Mouse (Mus musculus) embryonic facial prominence, embryonic 12.5 days (tissue): ENCODE results near the gene Cs. TPM values are rescaled to one million over a fixed set of nuclear protein-coding genes. Genes with fewer than 3 reads are reported as not detected.
A peak's percentile ranks its signal among the peaks of the same experiment; 100 is the strongest.
"Not testable (repeated sequence)": the region's sequence is repeated elsewhere in the genome, so short reads cannot be mapped to it uniquely, and the experiment has no call there.

Experiments
- ATAC-seq: fragments of 200-750 bp; cut with Nextera tagmentation; 2 replicates; pipeline ENCODE4 v1.8.0; 2017; ENCODE audit not compliant: insufficient number of reproducible peaks, insufficient read depth, low FRiP score, low TSS enrichment
- H3K27ac ChIP-seq: fragments of 300-500 bp; sonication (generic); 2 replicates; pipeline ENCODE4 v1.5.1; 2016; ENCODE audit warnings: mild to moderate bottlenecking
- H3K27me3 ChIP-seq: fragments of 300-500 bp; sonication (generic); 2 replicates; pipeline ENCODE4 v1.6.1; 2016; ENCODE audit warnings: mild to moderate bottlenecking, moderate library complexity
- H3K36me3 ChIP-seq: fragments of 300-500 bp; sonication (generic); 2 replicates; pipeline ENCODE4 v1.6.1; 2016; ENCODE audit warnings: mild to moderate bottlenecking
- H3K4me1 ChIP-seq: fragments of 300-500 bp; sonication (generic); 2 replicates; pipeline ENCODE4 v1.6.1; 2016
- H3K4me2 ChIP-seq: fragments of 300-500 bp; sonication (generic); replicated peaks from 2 replicates; pipeline ENCODE4 v1.6.1; 2016; ENCODE audit warnings: mild to moderate bottlenecking, moderate library complexity
- H3K4me3 ChIP-seq: fragments of 300-500 bp; sonication (generic); 2 replicates; pipeline ENCODE4 v1.5.1; 2016; ENCODE audit warnings: mild to moderate bottlenecking
- H3K9ac ChIP-seq: fragments of 300-500 bp; sonication (generic); 2 replicates; pipeline ENCODE4 v1.6.1; 2016; ENCODE audit warnings: mild to moderate bottlenecking, moderate library complexity
- H3K9me3 ChIP-seq: fragments of 300-500 bp; sonication (generic); 2 replicates; pipeline ENCODE4 v1.6.1; 2016; ENCODE audit warnings: mild to moderate bottlenecking, moderate library complexity
- WGBS: fragments of 180-500 bp; shearing (Covaris S2); methylation state at CpG from one replicate; pipeline ENCODE4 v1.1.7; 2016; 5-methylcytosine and 5-hydroxymethylcytosine counted together
- polyA plus RNA-seq: library from polyadenylated mRNA; unstranded; fragments of >200 nt; fragmentation: Nextera tagmentation; extraction: Ambion mirVana; gene quantifications from 2 replicates; pipeline ENCODE4 v1.2.1, GENCODE M21; 2016

The Cs gene
- polyA plus RNA-seq, result 191 TPM in 2 replicates

DNA sequence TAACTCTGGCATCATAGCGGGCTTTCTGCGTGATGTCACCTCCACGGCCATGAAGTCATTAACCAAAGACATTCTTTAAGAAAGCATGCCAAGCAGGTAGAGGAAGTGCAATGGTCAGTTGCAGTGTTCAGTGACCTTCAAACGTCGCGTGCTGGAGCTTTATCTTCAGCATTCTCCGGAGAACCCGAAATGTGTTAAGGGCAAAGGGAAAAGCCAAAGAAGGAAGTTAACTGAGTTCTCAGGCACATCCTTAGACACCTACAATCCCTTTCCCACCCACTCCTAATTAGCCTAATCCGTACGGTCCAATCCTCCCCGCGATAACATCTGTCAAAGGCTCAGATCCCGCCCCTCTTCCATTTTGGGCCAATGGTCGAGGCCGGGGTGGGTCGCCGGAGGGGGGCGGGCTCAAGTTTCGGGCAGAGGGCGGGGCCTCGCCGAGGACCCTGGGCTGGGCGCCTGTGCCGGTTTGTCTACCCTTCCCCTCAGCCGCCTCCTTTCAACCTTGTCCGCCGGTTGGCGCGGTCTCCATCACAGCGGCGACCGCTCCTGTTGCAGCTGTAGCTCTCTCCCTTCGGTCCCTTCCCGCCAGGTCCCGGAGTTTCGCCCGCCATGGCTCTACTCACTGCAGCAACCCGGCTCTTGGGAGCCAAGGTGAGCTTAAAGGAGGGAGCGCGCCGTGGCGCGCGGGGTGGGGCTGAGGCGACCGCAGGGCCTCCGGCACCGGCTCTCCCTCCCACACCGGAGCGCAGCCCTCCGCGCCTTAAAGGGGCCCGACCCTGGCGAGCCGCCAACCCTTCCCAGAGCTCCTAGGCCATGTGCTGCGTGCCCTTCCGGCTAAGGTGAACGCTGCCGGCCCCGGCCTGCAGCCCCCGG, at the start of gene Cs:
TSS of gene Cs (plus strand) at position 429 of the 876 bp plus-strand sequence.
- Histone ChIP-seq H3K4me1 (peaks cover 22% of the 10 kb centered on the region), H3K36me3 (0 out of 2 replicates have a peak, but pooled peaks cover 7% of the 10 kb centered on the region), H3K4me2 (peak within 1 kb of the TSS; percentile 80), H3K4me3 (peak within 1 kb of the TSS; percentile 75), H3K27ac (peak within 1 kb of the TSS; percentile 94), H3K9ac (peak within 1 kb of the TSS; percentile 82), H3K27me3 (no peaks in the 10 kb centered on the region), H3K9me3 (no peaks in the 10 kb centered on the region)
- 1% methylated on average over 60 of the region's 61 CpGs for WGBS
- peak; percentile 97 for ATAC-seq

DNA sequence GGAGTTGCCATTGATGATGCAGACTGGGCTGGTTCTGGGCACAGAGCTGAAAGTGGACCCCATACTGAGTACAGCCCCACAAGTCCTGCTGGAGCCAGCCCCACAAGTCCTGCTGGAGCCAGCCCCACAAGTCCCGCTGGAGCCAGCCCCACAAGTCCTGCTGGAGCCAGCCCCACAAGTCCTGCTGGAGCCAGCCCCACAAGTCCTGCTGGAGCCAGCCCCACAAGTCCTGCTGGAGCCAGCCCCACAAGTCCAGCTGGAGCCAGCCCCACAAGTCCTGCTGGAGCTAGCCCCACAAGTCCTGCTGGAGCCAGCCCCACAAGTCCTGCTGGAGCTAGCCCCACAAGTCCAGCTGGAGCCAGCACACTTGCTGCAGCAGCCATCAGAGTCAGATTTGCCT, 46.9 kb upstream of the Cs start:
- not testable (repeated sequence) for H3K4me3 ChIP-seq, H3K9ac ChIP-seq, H3K27ac ChIP-seq, ATAC-seq, H3K9me3 ChIP-seq, H3K4me2 ChIP-seq, H3K4me1 ChIP-seq, H3K27me3 ChIP-seq
- 56% methylated on average over 1 of the region's 1 CpGs for WGBS
- H3K36me3 ChIP-seq, result peaks cover 46% of the 10 kb centered on the region

DNA sequence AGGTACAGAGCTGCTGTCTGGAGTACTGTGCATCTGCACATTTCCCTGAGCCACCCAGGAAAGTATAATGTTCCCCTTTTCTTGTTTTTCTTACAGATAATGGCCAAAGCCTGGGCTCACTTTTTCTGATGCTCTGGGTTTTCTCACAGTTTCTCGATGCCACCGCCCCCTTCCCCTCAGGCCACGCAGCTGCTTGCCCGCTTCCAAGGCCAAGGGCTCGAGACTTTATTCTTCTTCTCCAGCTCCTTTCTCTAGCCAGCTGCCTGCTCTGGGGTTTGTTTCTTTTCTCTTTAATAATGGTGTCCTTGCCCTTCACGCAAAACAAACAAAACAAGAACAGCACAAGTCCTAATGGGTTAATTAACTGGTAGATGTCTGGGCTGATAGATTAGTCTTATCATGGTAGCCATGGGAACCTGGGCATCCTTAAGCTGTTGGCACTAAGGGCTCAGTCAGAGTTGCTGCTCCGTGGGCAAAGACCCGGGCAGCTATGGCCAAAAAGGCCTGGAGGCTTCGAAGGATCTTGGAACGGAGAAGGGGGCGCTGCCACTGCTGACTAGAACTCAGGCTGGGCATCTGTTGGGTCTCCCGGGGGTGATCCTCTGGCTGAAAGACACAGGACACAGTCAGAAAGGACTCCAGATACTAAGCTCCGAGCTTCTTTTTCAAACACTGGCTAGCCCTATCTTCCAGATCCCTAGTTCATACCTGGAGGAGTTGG, 41.0 kb upstream of the Cs start:
- 79% methylated on average over 13 of the region's 13 CpGs for WGBS
- Histone ChIP-seq H3K27me3 (no peaks in the 10 kb centered on the region), H3K9ac (no peak overlapping the region)

DNA sequence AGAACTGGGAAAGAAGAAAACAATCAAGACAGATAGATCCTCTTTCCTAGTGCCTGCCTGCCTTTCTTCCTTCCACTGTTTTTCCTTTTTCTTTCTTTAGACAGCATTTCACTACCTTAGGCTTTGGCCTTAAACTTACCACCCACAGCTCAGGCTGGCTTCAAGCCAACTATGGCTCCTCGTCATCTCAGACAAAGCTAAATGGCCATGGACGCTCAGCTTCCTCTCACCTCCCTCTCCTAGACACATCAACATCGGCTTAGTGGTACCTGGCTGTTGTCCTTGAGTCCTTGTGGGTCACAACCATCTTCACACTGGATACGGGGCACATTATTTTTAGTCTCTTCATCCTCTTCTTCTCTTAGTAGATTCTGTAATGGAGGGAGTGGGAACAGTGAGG, 40.3 kb upstream of the Cs start:
- H3K4me3 ChIP-seq, result no peak overlapping the region
- no peak overlapping the region for H3K9ac ChIP-seq
- no peak overlapping the region for H3K27ac ChIP-seq
- WGBS, result 79% methylated on average over 4 of the region's 4 CpGs
- no peaks in the 10 kb centered on the region for H3K27me3 ChIP-seq
- ATAC-seq, result no peak
- no peaks in the 10 kb centered on the region for H3K4me1 ChIP-seq
- no peak overlapping the region for H3K4me2 ChIP-seq
- peaks cover 6% of the 10 kb centered on the region; the same call in 1 of the 2 replicates for H3K36me3 ChIP-seq
- H3K9me3 ChIP-seq, result no peaks in the 10 kb centered on the region

More for the DNA sequence above, 41.0 kb upstream of the Cs start:
- Histone ChIP-seq H3K36me3 (peaks cover 11% of the 10 kb centered on the region), H3K9me3 (no peaks in the 10 kb centered on the region), H3K4me2 (no peak overlapping the region), H3K27ac (no peak overlapping the region), H3K4me1 (no peaks in the 10 kb centered on the region), H3K4me3 (no peak overlapping the region)
- ATAC-seq, result no peak

DNA sequence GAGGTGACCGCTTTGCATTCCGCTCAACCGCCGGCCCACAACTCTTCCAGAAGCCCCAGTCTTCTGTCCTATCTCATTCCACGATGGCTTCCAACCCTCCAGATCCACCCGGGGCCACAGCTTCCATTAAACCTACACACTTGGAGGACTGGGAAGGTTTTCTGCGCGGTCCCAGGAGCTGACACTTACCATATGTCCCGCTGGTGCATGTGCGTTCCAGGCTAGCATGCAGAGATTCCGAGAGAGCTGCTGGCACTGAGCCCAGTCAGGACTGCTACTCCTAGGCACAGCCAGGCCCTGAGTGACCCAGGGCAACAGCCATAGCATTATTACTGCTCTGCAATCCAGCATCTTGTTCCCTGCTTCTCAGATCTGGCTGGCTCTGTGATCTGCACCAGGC, 39.9 kb upstream of the Cs start:
- Histone ChIP-seq H3K4me3 (no peak overlapping the region), H3K9me3 (no peaks in the 10 kb centered on the region), H3K27ac (no peak overlapping the region), H3K9ac (no peak overlapping the region), H3K4me1 (0 out of 2 replicates have a peak, but pooled peaks cover 3% of the 10 kb centered on the region), H3K36me3 (peaks cover 2% of the 10 kb centered on the region; the same call in 1 of the 2 replicates), H3K4me2 (no peak overlapping the region), H3K27me3 (no peaks in the 10 kb centered on the region)
- 78% methylated on average over 11 of the region's 11 CpGs for WGBS
- no peak for ATAC-seq

DNA sequence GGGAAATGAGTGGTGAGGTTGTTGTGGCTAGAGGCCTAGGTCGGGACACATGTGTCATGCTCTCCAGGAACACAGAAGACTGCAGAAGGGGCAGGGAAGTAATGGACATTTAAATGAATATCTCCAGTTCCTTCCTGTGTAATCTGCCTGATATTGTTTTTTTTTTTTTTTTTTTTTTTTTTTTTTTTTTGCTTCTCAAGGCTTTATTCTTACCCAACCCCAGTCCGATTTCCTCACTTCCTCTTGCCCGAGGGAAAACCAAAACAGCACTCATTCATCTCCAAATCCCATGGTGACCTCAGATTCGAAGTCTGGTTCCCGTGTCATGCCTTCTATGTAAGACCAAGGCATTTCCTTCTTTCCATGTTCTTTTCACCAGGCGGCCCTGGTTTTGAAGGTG, 39.3 kb upstream of the Cs start:
- ATAC-seq, result no peak
- H3K4me3 ChIP-seq, result no peak overlapping the region
- H3K27me3 ChIP-seq, result no peaks in the 10 kb centered on the region
- H3K9me3 ChIP-seq, result no peaks in the 10 kb centered on the region
- H3K27ac ChIP-seq, result no peak overlapping the region
- no peak overlapping the region for H3K9ac ChIP-seq
- no peaks in the 10 kb centered on the region for H3K36me3 ChIP-seq
- 65% methylated on average over 6 of the region's 6 CpGs for WGBS
- 0 out of 2 replicates have a peak, but pooled peaks cover 3% of the 10 kb centered on the region for H3K4me1 ChIP-seq
- no peak overlapping the region for H3K4me2 ChIP-seq

DNA sequence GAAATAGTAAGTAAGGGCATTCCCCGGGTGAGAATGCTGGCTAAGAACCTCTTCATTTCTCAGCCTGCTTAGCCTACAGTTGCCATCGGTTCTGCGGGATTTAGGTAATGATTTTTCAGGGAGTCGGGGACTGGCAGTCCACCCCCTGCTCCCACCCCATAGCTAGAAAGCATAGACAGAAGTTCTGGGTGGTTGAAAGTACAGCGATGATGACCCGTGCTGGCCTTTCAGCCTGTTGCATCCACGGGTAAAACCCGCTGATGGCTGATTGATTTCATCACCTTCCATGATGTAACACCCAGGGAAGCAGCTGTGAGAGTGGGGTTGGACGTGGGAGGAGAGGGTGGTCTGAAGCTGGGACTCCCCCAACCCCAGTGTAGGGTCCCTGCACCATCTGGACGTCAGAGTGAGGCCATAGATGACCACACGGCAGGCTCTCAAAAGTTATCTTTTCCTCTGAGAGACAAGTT, 38.8 kb upstream of the Cs start, which contains the start of gene Il23a:
TSS of gene Il23a (minus strand) at position 51 of the 470 bp plus-strand sequence.
- no peaks in the 10 kb centered on the region for H3K27me3 ChIP-seq
- 79% methylated on average over 11 of the region's 11 CpGs for WGBS
- H3K36me3 ChIP-seq, result no peaks in the 10 kb centered on the region
- no peaks in the 10 kb centered on the region for H3K9me3 ChIP-seq
- H3K4me2 ChIP-seq, result no peak within 1 kb of the TSS
- H3K27ac ChIP-seq, result no peak within 1 kb of the TSS
- H3K4me3 ChIP-seq, result no peak within 1 kb of the TSS
- peaks cover 4% of the 10 kb centered on the region for H3K4me1 ChIP-seq
- no peak for ATAC-seq
- H3K9ac ChIP-seq, result no peak within 1 kb of the TSS

DNA sequence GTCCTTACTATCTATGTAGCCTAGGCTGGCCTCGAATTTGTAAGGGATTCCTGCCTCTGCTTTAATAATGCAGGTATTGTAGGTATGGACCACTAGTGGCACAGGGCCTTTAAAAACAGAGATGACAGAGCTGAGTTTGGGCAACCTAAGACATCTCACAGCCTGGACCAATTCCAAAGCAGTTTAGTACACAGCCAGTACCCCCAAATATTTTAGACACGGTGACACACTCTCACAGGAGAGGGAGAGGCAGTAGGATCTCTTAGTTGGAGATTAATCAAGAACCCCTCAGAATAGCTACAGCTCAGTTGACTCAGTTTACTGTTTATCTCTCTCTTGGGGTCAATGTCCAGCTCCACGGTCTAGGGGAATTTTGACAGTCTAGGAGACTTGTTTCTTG, 35.2 kb upstream of the Cs start:
- Histone ChIP-seq H3K9me3 (no peaks in the 10 kb centered on the region), H3K27me3 (no peaks in the 10 kb centered on the region), H3K36me3 (no peaks in the 10 kb centered on the region), H3K4me1 (peaks cover 10% of the 10 kb centered on the region), H3K4me3 (peak overlapping the region; percentile 53), H3K9ac (peak overlapping the region; percentile 79), H3K27ac (peak overlapping the region; percentile 95), H3K4me2 (peak overlapping the region; percentile 59)
- no peak for ATAC-seq
- WGBS, result 42% methylated on average over 3 of the region's 3 CpGs

DNA sequence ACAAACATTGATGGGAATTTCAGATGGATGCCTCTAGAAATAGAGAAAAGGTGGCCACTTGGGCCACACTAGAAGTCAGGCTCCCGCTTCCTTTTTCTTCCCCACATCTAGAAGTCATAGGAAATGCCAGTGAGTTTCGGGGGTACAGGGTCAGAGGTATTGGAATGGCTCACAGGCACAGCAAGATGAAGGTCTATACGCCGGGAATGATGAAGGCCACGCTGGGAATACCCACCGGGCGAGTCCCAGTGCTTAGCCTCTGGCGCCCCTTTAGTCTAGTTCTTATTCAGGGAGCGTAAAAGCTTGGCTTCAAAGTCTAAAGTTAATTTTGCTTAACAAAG, 34.8 kb upstream of the Cs start:
- Histone ChIP-seq H3K36me3 (0 out of 2 replicates have a peak, but pooled peaks cover under 1% of the 10 kb centered on the region), H3K27ac (peak overlapping the region; percentile 95), H3K9ac (peak overlapping the region; percentile 79), H3K9me3 (no peaks in the 10 kb centered on the region), H3K4me2 (peak overlapping the region; percentile 59), H3K4me3 (peak overlapping the region; percentile 53), H3K27me3 (no peaks in the 10 kb centered on the region), H3K4me1 (peaks cover 10% of the 10 kb centered on the region)
- ATAC-seq, result 0 out of 2 replicates have a peak, but pooled peaks have one; percentile 2
- WGBS, result under 1% methylated on average over 9 of the region's 9 CpGs

DNA sequence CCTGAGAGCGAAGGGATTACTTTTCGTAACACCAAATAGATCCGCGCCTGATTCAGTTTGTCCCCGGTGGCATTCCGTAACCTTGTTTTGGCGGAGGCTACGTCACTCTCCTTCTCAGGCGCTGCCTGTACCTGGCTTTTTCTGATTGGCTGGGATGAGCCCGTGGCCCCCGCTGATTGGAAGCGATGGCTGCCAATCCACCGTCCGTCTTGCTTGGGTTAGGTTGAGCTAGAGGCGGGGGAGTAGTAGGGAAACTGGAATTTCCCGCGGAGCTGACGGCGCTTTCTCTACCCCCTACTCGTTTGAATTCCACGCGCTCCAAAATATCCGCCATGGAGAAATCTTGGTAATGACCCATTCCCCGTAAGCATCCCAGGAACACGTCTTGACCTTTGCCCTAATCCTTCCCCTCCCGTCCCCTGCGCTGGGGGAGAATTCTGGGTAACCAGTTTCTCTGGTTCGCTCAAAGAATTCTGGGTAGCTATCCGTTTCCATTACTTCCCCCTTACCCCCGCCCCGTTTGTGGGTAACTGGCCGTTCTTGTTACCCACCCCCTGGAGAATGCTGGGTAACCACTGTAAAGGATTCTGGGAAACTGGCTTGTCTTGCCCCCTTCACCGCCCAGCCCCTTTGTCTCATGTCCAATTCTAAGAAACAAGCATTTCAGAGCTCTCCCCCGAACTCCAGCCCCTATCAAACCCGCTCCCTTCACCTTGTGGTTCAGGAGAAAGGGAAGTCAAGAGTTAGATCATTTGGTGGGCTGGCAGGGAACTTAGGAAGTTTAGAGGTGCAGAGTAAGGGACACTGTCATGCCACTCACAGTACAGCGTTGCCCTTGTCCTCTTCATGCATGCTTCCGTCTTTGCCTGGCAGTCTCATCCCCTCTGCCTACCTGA, 34.2 kb upstream of the Cs start, which contains the start of gene Pan2:
TSS of gene Pan2 (plus strand) at position 210 of the 896 bp plus-strand sequence.
- WGBS, result 2% methylated on average over 37 of the region's 37 CpGs
- Histone ChIP-seq H3K9me3 (no peaks in the 10 kb centered on the region), H3K4me2 (peak within 1 kb of the TSS; percentile 65), H3K4me3 (peak within 1 kb of the TSS; percentile 53), H3K4me1 (peaks cover 10% of the 10 kb centered on the region), H3K36me3 (peaks cover 6% of the 10 kb centered on the region), H3K27me3 (no peaks in the 10 kb centered on the region), H3K27ac (peak within 1 kb of the TSS; percentile 95), H3K9ac (peak within 1 kb of the TSS; percentile 79)
- peak; percentile 98 for ATAC-seq

DNA sequence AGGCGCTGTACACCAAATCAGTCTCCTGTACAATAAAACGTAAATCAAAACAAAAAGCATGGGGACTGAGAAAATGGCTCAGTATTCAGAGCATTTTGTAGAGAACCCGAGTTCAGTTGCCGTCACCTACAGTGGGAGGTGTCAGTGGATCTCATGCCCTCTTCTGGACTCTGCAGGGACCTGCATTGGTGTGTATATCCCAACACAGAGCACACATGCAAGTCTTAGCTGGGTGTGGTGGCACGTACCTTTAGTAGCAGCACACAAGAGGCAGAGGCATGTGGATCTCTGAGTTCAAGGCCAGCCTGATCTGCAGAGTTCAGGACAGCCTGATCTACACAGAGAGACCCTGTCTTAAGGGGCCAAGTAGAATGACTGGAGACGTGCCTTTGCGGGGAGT, 27.9 kb upstream of the Cs start:
- 87% methylated on average over 7 of the region's 7 CpGs for WGBS
- no peak overlapping the region for H3K4me3 ChIP-seq
- 0 out of 2 replicates have a peak, but pooled peaks have one; percentile 36 for ATAC-seq
- H3K27me3 ChIP-seq, result no peaks in the 10 kb centered on the region
- no peaks in the 10 kb centered on the region for H3K4me1 ChIP-seq
- H3K27ac ChIP-seq, result no peak overlapping the region
- peaks cover 64% of the 10 kb centered on the region for H3K36me3 ChIP-seq
- no peaks in the 10 kb centered on the region for H3K9me3 ChIP-seq
- no peak overlapping the region for H3K4me2 ChIP-seq
- H3K9ac ChIP-seq, result no peak overlapping the region
